Mouse (Mus musculus) kidney, embryonic 16.5 days (tissue): ENCODE measurements at regions not wholly inside any gene's neighbourhood (a gene's known extent, or its start where the extent isn't known, plus 50 kb on each side); places are given as distances from the start of the nearest gene placed in this dataset.

Source experiments
- ATAC-seq: fragments of 200-750 bp; cut with Nextera tagmentation; 2 replicates; pipeline ENCODE4 v1.8.0; 2017; ENCODE audit warnings: moderate TSS enrichment; ENCODE audit not compliant: low FRiP score, low TSS enrichment
- H3K27ac ChIP-seq: fragments of 300-500 bp; sonication (generic); 2 replicates; pipeline ENCODE4 v1.5.1; 2014; ENCODE audit warnings: low read length
- H3K27me3 ChIP-seq: fragments of 300-500 bp; sonication (generic); 2 replicates; pipeline ENCODE4 v1.6.1; 2014; ENCODE audit warnings: low read length, control low read depth, mixed read lengths; ENCODE audit not compliant: insufficient read depth
- H3K36me3 ChIP-seq: fragments of 300-500 bp; sonication (generic); 2 replicates; pipeline ENCODE4 v1.6.1; 2014; ENCODE audit warnings: low read length, control low read depth, mixed read lengths; ENCODE audit not compliant: insufficient read depth
- H3K4me1 ChIP-seq: fragments of 300-500 bp; sonication (generic); 2 replicates; pipeline ENCODE4 v1.6.1; 2014; ENCODE audit warnings: low read length, control low read depth, mixed read lengths; ENCODE audit not compliant: insufficient read depth
- H3K4me2 ChIP-seq: fragments of 300-500 bp; sonication (generic); replicated peaks from 2 replicates; pipeline ENCODE4 v1.6.1; 2014; ENCODE audit warnings: low read depth, low read length
- H3K4me3 ChIP-seq: fragments of 300-500 bp; sonication (generic); 2 replicates; pipeline ENCODE4 v1.5.1; 2014; ENCODE audit warnings: mild to moderate bottlenecking, low read length
- H3K9ac ChIP-seq: fragments of 300-500 bp; sonication (generic); replicated peaks from 2 replicates; pipeline ENCODE4 v1.6.1; 2014; ENCODE audit warnings: low read length
- H3K9me3 ChIP-seq: fragments of 300-500 bp; sonication (generic); 2 replicates; pipeline ENCODE4 v1.6.1; 2016; ENCODE audit warnings: low read length, control low read depth
- WGBS: fragments of 180-500 bp; shearing (Covaris S2); extraction: QIAGEN DNeasy Blood & Tissue Kit; methylation state at CpG from one replicate; pipeline ENCODE4 v1.1.7; 2014; 5-methylcytosine and 5-hydroxymethylcytosine counted together

DNA sequence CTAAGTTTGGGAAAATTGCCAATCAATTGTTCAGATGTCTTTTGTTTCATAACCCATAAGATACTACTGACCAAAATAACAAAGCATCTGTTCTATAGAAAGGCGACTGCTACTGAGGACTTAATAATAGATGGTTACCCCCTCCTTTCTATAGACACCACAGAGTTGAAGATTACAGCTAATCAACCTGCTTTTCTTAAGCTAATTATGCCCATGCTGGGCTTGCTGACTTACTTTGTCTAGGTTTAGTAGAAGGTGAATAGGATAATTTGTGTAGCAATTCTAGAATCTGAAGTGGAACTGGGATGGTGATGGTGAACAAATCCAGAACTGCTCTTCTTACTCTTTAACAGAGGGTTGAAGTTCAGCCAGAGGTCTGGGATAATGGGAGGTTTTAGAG lies 53.8 kb upstream of the Tbx18 start:
- Histone ChIP-seq H3K27me3 (no peaks in the 10 kb centered on the region), H3K27ac (no peak overlapping the region), H3K4me3 (no peak overlapping the region), H3K9ac (no peak overlapping the region), H3K36me3 (no peaks in the 10 kb centered on the region), H3K4me2 (no peak overlapping the region), H3K9me3 (no peaks in the 10 kb centered on the region), H3K4me1 (no peaks in the 10 kb centered on the region)
- WGBS: 84% methylated on average over 1 of the region's 1 CpGs
- ATAC-seq: no peak

DNA sequence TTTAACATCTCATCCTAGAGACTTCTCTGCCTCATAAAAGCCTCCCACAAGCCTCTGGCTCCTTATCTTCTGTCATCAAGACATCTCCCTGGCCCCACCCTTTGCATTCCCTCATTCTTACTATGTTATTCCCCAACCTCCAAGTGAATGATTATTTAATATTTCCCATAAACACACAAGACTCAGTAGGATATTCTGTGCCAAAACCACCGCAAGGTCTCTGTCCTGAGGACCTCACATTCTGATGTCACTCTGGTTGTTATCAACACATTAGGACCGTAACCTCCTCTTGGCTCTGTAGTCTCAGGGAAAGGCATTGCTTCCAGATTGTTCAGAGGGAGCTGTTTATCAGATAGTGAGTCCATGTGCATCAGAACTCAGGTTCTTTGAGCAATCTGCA lies 80.7 kb upstream of the Tbx18 start:
- Histone ChIP-seq H3K4me1 (no peaks in the 10 kb centered on the region), H3K4me3 (no peak overlapping the region), H3K9ac (no peak overlapping the region), H3K27ac (no peak overlapping the region), H3K4me2 (no peak overlapping the region), H3K27me3 (no peaks in the 10 kb centered on the region), H3K9me3 (no peaks in the 10 kb centered on the region), H3K36me3 (no peaks in the 10 kb centered on the region)
- ATAC-seq: no peak
- WGBS: 81% methylated on average over 2 of the region's 2 CpGs

DNA sequence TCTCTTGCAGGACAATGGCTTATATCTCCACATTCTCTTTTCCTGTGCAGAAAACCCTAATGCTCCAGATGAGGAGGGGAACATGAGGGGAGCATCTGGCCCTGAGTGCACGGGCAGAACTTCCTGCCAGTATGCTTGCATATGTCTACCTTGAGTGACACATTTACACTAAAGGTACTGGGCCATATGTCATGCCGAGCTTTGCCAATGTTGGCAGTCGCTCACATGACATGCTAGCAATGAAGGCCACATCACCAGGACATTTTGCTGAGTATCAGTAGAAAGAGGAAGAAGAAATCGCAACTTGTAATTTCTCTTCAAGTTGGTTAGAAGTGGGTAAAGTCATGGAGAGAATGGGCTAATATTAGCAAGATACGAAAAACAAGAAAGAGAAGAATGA lies 91.2 kb upstream of the Tbx18 start:
- Histone ChIP-seq H3K9me3 (no peaks in the 10 kb centered on the region), H3K4me3 (no peak overlapping the region), H3K27me3 (no peaks in the 10 kb centered on the region), H3K4me2 (no peak overlapping the region), H3K36me3 (no peaks in the 10 kb centered on the region), H3K9ac (no peak overlapping the region), H3K27ac (no peak overlapping the region), H3K4me1 (no peaks in the 10 kb centered on the region)
- ATAC-seq: no peak
- 81% methylated on average over 5 of the region's 5 CpGs for WGBS

DNA sequence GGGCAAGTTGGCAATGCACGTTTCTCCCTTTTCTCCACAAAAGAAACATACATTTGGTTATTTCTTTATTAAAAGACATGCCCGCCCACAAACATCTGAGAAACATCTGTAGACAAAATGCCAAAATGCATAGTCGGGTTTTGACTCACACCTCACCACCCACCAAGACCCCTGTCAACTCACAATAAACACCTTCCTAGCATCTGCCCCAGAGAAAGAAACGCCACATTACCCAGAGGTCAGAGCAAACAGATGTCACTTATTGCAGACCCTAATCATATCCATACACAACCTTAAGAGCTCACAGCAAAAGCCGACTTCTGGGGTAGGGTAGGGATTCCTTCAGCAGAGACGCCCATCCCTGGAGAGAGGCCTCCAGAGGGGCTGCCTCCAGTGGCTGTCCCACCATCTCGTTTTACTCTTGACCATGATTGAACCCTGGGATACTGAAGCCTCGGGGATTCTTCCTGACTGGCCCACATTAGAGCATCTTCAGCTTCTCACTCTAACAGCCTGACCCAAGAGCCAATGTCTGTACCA lies 93.7 kb upstream of the Tbx18 start:
- Histone ChIP-seq H3K36me3 (no peaks in the 10 kb centered on the region), H3K9me3 (no peaks in the 10 kb centered on the region), H3K4me3 (no peak overlapping the region), H3K27ac (no peak overlapping the region), H3K4me1 (no peaks in the 10 kb centered on the region), H3K4me2 (no peak overlapping the region), H3K9ac (no peak overlapping the region), H3K27me3 (no peaks in the 10 kb centered on the region)
- WGBS: 74% methylated on average over 8 of the region's 8 CpGs
- ATAC-seq: no peak

DNA sequence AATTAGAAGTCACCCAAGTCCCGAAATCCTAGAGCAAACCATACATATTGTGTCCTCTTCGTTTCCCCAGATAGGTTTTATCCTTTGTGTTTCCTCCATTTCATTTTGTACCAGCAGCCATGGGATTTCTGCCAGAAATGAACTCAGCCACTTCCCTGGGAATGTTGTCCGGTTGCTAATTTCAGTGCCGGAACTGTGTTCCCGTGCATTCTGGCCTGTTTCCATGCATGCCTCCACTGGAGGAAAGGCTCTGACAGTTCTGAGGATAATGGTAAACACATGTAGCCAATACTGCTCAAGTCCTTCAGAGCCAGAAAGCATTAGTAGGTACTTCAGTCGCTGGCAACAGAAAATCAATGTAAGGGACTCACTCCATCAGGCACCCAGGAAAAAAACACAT lies 112.8 kb upstream of the Tbx18 start:
- no peak overlapping the region for H3K4me2 ChIP-seq
- no peak overlapping the region for H3K4me3 ChIP-seq
- WGBS: 65% methylated on average over 6 of the region's 6 CpGs
- no peak overlapping the region for H3K9ac ChIP-seq
- no peaks in the 10 kb centered on the region for H3K27me3 ChIP-seq
- ATAC-seq: no peak
- H3K4me1 ChIP-seq: no peaks in the 10 kb centered on the region
- no peaks in the 10 kb centered on the region for H3K9me3 ChIP-seq
- H3K36me3 ChIP-seq: no peaks in the 10 kb centered on the region
- no peak overlapping the region for H3K27ac ChIP-seq

DNA sequence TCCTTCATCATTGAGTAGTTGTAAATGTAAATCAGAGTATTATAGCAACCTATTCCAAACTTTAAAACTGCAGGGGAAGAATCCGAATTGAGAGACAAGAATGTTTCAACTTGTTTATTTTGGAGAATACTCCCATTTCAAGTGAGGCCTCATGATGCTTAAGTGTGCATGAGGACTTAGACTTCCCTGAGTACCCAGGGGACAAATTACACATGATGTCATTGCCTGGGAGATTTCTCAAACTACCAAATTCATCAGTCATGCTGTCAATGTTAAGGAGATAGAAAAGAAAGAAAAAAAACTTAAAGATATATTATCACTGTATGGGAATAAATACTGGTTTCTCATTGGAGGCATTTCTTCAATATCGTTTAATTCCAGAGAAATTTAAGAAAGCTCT lies 113.4 kb upstream of the Tbx18 start:
- H3K27me3 ChIP-seq: no peaks in the 10 kb centered on the region
- WGBS: 65% methylated on average over 2 of the region's 2 CpGs
- no peak overlapping the region for H3K9ac ChIP-seq
- H3K27ac ChIP-seq: no peak overlapping the region
- no peak overlapping the region for H3K4me3 ChIP-seq
- no peaks in the 10 kb centered on the region for H3K4me1 ChIP-seq
- ATAC-seq: no peak
- H3K36me3 ChIP-seq: no peaks in the 10 kb centered on the region
- H3K4me2 ChIP-seq: no peak overlapping the region
- no peaks in the 10 kb centered on the region for H3K9me3 ChIP-seq

DNA sequence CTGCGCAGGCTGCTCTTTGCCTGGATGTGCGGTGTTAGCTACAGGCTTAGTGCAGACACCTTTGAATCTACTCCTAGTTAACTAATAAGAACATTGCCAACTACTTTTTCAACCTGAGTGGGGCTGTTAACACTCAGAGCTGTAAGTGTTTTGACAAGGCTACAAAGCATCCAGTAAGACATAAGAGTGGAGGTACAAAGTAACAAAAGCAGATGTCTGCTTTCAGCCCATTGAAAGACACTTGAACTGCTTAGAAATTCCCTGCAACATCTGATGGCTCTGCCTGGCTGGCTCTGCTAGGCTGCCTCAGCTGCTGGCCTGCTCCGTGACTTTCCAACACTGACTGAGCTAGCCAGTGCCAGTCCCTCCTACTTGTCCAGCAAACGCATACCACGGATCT lies 117.8 kb upstream of the Tbx18 start:
- no peak for ATAC-seq
- Histone ChIP-seq H3K4me2 (no peak overlapping the region), H3K27me3 (no peaks in the 10 kb centered on the region), H3K4me1 (no peaks in the 10 kb centered on the region), H3K36me3 (no peaks in the 10 kb centered on the region), H3K9ac (no peak overlapping the region), H3K4me3 (no peak overlapping the region), H3K27ac (no peak overlapping the region), H3K9me3 (no peaks in the 10 kb centered on the region)
- 76% methylated on average over 5 of the region's 5 CpGs for WGBS

DNA sequence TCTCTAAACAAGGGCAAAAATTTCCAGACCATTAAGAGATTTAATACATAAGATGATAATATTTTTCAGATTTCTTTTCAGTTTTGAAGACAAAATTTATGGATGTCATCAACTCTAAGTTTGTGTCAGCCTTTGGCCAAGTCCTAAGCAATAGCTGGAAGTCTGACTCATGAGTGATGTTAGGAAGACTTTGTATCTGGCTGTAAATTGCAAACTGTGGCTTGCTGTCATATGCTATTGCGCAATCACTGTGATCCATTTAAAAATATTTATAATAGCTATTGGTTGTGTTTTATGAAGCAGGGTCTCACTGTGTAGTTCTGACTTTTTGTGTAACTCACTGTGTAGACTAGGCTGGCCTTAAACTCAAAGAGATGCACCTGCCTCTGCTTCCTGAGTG lies 119.1 kb upstream of the Tbx18 start:
- 96% methylated on average over 1 of the region's 1 CpGs for WGBS
- H3K27ac ChIP-seq: no peak overlapping the region

DNA sequence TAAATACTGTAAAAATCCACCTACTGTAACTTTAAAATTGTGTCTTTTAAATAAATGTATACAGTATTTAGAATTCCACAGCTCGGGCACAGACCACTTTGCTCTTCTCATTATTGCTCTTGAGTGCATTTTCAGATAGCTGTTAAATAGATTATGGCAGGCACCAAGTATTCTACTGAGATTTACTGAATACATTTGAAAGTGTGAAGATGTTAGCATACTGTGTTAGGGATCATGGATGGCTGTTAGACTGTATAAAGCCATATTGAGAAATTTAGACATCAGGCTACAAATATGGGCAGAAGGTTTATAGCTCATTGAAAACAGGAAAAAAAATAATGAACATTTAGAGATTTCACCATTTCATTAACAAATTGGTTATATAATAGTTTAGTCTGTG lies 130.5 kb upstream of the Tbx18 start:
- H3K4me2 ChIP-seq: no peak overlapping the region
- H3K27me3 ChIP-seq: no peaks in the 10 kb centered on the region
- no peak overlapping the region for H3K9ac ChIP-seq
- H3K36me3 ChIP-seq: no peaks in the 10 kb centered on the region
- no peak for ATAC-seq
- WGBS: 82% methylated on average over 1 of the region's 1 CpGs
- peaks cover 3% of the 10 kb centered on the region; the same call in 1 of the 2 replicates for H3K9me3 ChIP-seq
- no peak overlapping the region for H3K4me3 ChIP-seq
- no peaks in the 10 kb centered on the region for H3K4me1 ChIP-seq
- no peak overlapping the region for H3K27ac ChIP-seq

More for the DNA sequence above, 119.1 kb upstream of the Tbx18 start:
- Histone ChIP-seq H3K36me3 (no peaks in the 10 kb centered on the region), H3K4me2 (no peak overlapping the region), H3K9me3 (no peaks in the 10 kb centered on the region), H3K27me3 (no peaks in the 10 kb centered on the region), H3K4me3 (no peak overlapping the region), H3K9ac (no peak overlapping the region), H3K4me1 (no peaks in the 10 kb centered on the region)
- no peak for ATAC-seq

DNA sequence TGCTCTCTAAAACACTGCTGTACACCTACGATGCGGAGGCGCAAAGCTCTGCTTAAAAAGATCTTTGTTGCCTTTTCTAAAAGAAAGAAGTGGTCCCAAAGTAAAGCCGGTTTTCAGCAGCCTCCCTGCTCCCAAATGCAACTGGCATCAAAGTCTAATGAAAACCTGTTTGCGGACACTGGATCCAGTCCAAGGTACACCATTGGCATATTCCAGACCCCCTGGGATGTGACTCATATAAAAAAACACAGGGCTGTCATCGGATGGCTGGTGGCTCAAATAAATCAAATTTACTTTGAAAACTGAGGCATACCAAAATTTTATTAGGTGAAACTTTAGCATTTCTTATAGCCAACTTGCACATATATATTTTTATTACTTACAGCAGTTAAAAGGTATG lies 134.2 kb upstream of the Tbx18 start:
- WGBS: 83% methylated on average over 6 of the region's 6 CpGs
- Histone ChIP-seq H3K4me3 (no peak overlapping the region), H3K9ac (no peak overlapping the region)

More for the DNA sequence above, 134.2 kb upstream of the Tbx18 start:
- H3K9me3 ChIP-seq: peaks cover 3% of the 10 kb centered on the region; the same call in 1 of the 2 replicates
- H3K4me2 ChIP-seq: no peak overlapping the region
- no peak overlapping the region for H3K27ac ChIP-seq
- ATAC-seq: no peak
- H3K27me3 ChIP-seq: no peaks in the 10 kb centered on the region
- H3K36me3 ChIP-seq: no peaks in the 10 kb centered on the region
- H3K4me1 ChIP-seq: no peaks in the 10 kb centered on the region
